ENCODE assay signal across 7 mouse cellular contexts in genomic region chr10:28074653-28075451, GRCm38 (mm10). TPM values are rescaled to one million over a fixed set of nuclear protein-coding genes. Genes with fewer than 3 reads are reported as not detected.
A peak's percentile ranks its signal among the peaks of the same experiment; 100 is the strongest.
DNase-seq lines count a peak whose midpoint lies in the region; ATAC-seq and TF ChIP-seq lines count a peak whose summit lies in the region.

Ptprk (plus strand) TSS chr10:28074820.

- peak; percentile 98 for ATAC-seq in embryonic facial prominence, embryonic 14.5 days (ENCODE audit: low read depth)
- ATAC-seq in kidney, embryonic 14.5 days (ENCODE audit: low FRiP score, low TSS enrichment): peak; percentile 98
- ATAC-seq in limb, embryonic 13.5 days (ENCODE audit: low FRiP score, low read depth): peak; percentile 98
- peak; percentile 98 for ATAC-seq in midbrain, embryonic 15.5 days (replicated peaks)
- peak; percentile 98 for ATAC-seq in stomach, embryonic 16.5 days (ENCODE audit: insufficient read depth, low FRiP score)

- no peaks in the 10 kb centered on the region for H3K9me3 ChIP-seq in embryonic facial prominence, embryonic 14.5 days (ENCODE audit: control insufficient read depth, low read length)
- H3K9me3 ChIP-seq in kidney, embryonic 14.5 days (ENCODE audit: control insufficient read depth, low read length): no peaks in the 10 kb centered on the region
- H3K9me3 ChIP-seq in limb, embryonic 13.5 days: no peaks in the 10 kb centered on the region
- no peaks in the 10 kb centered on the region for H3K9me3 ChIP-seq in midbrain, embryonic 15.5 days
- H3K9me3 ChIP-seq in stomach, embryonic 16.5 days (replicated peaks; ENCODE audit: control insufficient read depth, low read length): no peaks in the 10 kb centered on the region

- H3K9ac ChIP-seq in embryonic facial prominence, embryonic 14.5 days (ENCODE audit: low read depth, low read length): peak within 1 kb of the TSS; percentile 85
- peak within 1 kb of the TSS; percentile 90 for H3K9ac ChIP-seq in kidney, embryonic 14.5 days (ENCODE audit: low read depth, low read length)
- peak within 1 kb of the TSS; percentile 83 for H3K9ac ChIP-seq in limb, embryonic 13.5 days
- peak within 1 kb of the TSS; percentile 82 for H3K9ac ChIP-seq in midbrain, embryonic 15.5 days
- peak within 1 kb of the TSS; percentile 94 for H3K9ac ChIP-seq in stomach, embryonic 16.5 days (ENCODE audit: low read length)

- TF ChIP-seq POLR2A in brain, embryonic 14.5 days (IDR thresholded peaks at IDR 0.05; ENCODE audit: borderline replicate concordance, extremely low read depth, insufficient read depth, insufficient read length, poor library complexity, severe bottlenecking): peak; percentile 89; the same call in 1 of the 2 replicates

- no peak for TF ChIP-seq CTCF in brain, embryonic 14.5 days (IDR thresholded peaks at IDR 0.05; ENCODE audit: borderline replicate concordance, extremely low read depth, insufficient read depth, insufficient read length)

- WGBS in embryonic facial prominence, embryonic 14.5 days: 1% methylated on average over 48 of the region's 77 CpGs
- WGBS in kidney, embryonic 14.5 days: under 1% methylated on average over 74 of the region's 77 CpGs
- under 1% methylated on average over 76 of the region's 77 CpGs for WGBS in limb, embryonic 13.5 days
- under 1% methylated on average over 75 of the region's 77 CpGs for WGBS in midbrain, embryonic 15.5 days
- under 1% methylated on average over 72 of the region's 77 CpGs for WGBS in stomach, embryonic 16.5 days

- peak within 1 kb of the TSS; percentile 87 for H3K4me2 ChIP-seq in embryonic facial prominence, embryonic 14.5 days (ENCODE audit: low read depth, low read length)
- peak within 1 kb of the TSS; percentile 79 for H3K4me2 ChIP-seq in kidney, embryonic 14.5 days (replicated peaks; ENCODE audit: low read depth, low read length)
- peak within 1 kb of the TSS; percentile 89 for H3K4me2 ChIP-seq in limb, embryonic 13.5 days (replicated peaks)
- H3K4me2 ChIP-seq in midbrain, embryonic 15.5 days: peak within 1 kb of the TSS; percentile 79
- peak within 1 kb of the TSS; percentile 72 for H3K4me2 ChIP-seq in stomach, embryonic 16.5 days (ENCODE audit: low read depth, low read length)

- H3K36me3 ChIP-seq in embryonic facial prominence, embryonic 14.5 days (ENCODE audit: control insufficient read depth, insufficient read depth, low read length): no peaks in the 10 kb centered on the region
- H3K36me3 ChIP-seq in kidney, embryonic 14.5 days (ENCODE audit: control insufficient read depth, insufficient read depth, low read length): no peaks in the 10 kb centered on the region
- no peaks in the 10 kb centered on the region for H3K36me3 ChIP-seq in limb, embryonic 13.5 days
- no peaks in the 10 kb centered on the region for H3K36me3 ChIP-seq in midbrain, embryonic 15.5 days (replicated peaks)
- no peaks in the 10 kb centered on the region for H3K36me3 ChIP-seq in stomach, embryonic 16.5 days (ENCODE audit: control insufficient read depth, insufficient read depth, low read length)

- peak within 1 kb of the TSS; percentile 86 for H3K27ac ChIP-seq in embryonic facial prominence, embryonic 14.5 days (replicated peaks; ENCODE audit: low read depth, low read length)
- peak within 1 kb of the TSS; percentile 94 for H3K27ac ChIP-seq in kidney, embryonic 14.5 days (ENCODE audit: low read depth, low read length)
- peak within 1 kb of the TSS; percentile 89 for H3K27ac ChIP-seq in limb, embryonic 13.5 days
- peak within 1 kb of the TSS; percentile 89 for H3K27ac ChIP-seq in midbrain, embryonic 15.5 days
- H3K27ac ChIP-seq in stomach, embryonic 16.5 days (ENCODE audit: low read length): peak within 1 kb of the TSS; percentile 97

- 0 out of 2 replicates have a peak, but pooled peaks cover 3% of the 10 kb centered on the region for H3K4me1 ChIP-seq in embryonic facial prominence, embryonic 14.5 days (ENCODE audit: control insufficient read depth, insufficient read depth, low read length)
- H3K4me1 ChIP-seq in kidney, embryonic 14.5 days (ENCODE audit: control insufficient read depth, insufficient read depth, low read length): peaks cover 7% of the 10 kb centered on the region; the same call in 1 of the 2 replicates
- peaks cover 14% of the 10 kb centered on the region for H3K4me1 ChIP-seq in limb, embryonic 13.5 days
- H3K4me1 ChIP-seq in midbrain, embryonic 15.5 days: peaks cover 20% of the 10 kb centered on the region
- peaks cover 8% of the 10 kb centered on the region for H3K4me1 ChIP-seq in stomach, embryonic 16.5 days (ENCODE audit: control insufficient read depth, insufficient read depth, low read length)

- peak; percentile 98 for DNase-seq in brain, embryonic 14.5 days (ENCODE audit: low read depth)
- DNase-seq in embryonic facial prominence, embryonic 14.5 days (ENCODE audit: low spot score): peak; percentile 96
- peak; percentile 94 to 95 for DNase-seq in heart, adult 9 months (ENCODE audit: low spot score in 2 of 2)

- no peaks in the 10 kb centered on the region for H3K27me3 ChIP-seq in embryonic facial prominence, embryonic 14.5 days (replicated peaks; ENCODE audit: control insufficient read depth, insufficient read depth, low read length)
- no peaks in the 10 kb centered on the region for H3K27me3 ChIP-seq in kidney, embryonic 14.5 days (ENCODE audit: control insufficient read depth, insufficient read depth, low read length)
- no peaks in the 10 kb centered on the region for H3K27me3 ChIP-seq in limb, embryonic 13.5 days
- no peaks in the 10 kb centered on the region for H3K27me3 ChIP-seq in midbrain, embryonic 15.5 days (replicated peaks)
- H3K27me3 ChIP-seq in stomach, embryonic 16.5 days (ENCODE audit: control insufficient read depth, insufficient read depth, low read length): no peaks in the 10 kb centered on the region

- H3K4me3 ChIP-seq in embryonic facial prominence, embryonic 14.5 days (ENCODE audit: low read depth, low read length): peak within 1 kb of the TSS; percentile 80
- H3K4me3 ChIP-seq in kidney, embryonic 14.5 days (ENCODE audit: low read length): peak within 1 kb of the TSS; percentile 79
- peak within 1 kb of the TSS; percentile 75 for H3K4me3 ChIP-seq in limb, embryonic 13.5 days
- H3K4me3 ChIP-seq in midbrain, embryonic 15.5 days: peak within 1 kb of the TSS; percentile 76
- H3K4me3 ChIP-seq in stomach, embryonic 16.5 days (replicated peaks; ENCODE audit: low read length): peak within 1 kb of the TSS; percentile 96

RNA-seq across cellular contexts. Expression of gene Ptprk, which starts in this region (rescaled TPM):
- polyA plus RNA-seq in brain, embryonic 14.5 days (2012; rRNA removed): 19.3 and 30.8 TPM in 2 replicates
- 21.7 and 22.7 TPM in 2 replicates for polyA plus RNA-seq in embryonic facial prominence, embryonic 14.5 days (2014; fragmentation: Nextera tagmentation; extraction: Ambion mirVana)
- polyA plus RNA-seq in kidney, embryonic 14.5 days (2014; fragmentation: Nextera tagmentation; extraction: Ambion mirVana): 34.2 and 42.7 TPM in 2 replicates
- polyA plus RNA-seq in limb, embryonic 13.5 days (2015; fragmentation: Nextera tagmentation; extraction: Ambion mirVana): 35.5 and 37.8 TPM in 2 replicates
- 32.4 and 33.3 TPM in 2 replicates for polyA plus RNA-seq in midbrain, embryonic 15.5 days (2015; fragmentation: Nextera tagmentation; extraction: Ambion mirVana)
- 45.2 and 46.4 TPM in 2 replicates for polyA plus RNA-seq in stomach, embryonic 16.5 days (2015; fragmentation: Nextera tagmentation; extraction: Ambion mirVana)

Comparison
In these comparisons a context has a peak if more than half of its experiments do, and no peak if none do; other contexts are left out.
1. Peak in every context shown above with its lines: DNase-seq, ATAC-seq, H3K4me3 ChIP-seq and H3K27ac ChIP-seq.